Mouse (Mus musculus) right cerebral cortex, postnatal 4 days (tissue): ENCODE data around the gene Ly75.
A peak's percentile ranks its signal among the peaks of the same experiment; 100 is the strongest.

Source experiments
- DNase-seq: peaks from one replicate; pipeline ENCODE4 v3.0.0-alpha.2; 2022

The Ly75 gene

DNA sequence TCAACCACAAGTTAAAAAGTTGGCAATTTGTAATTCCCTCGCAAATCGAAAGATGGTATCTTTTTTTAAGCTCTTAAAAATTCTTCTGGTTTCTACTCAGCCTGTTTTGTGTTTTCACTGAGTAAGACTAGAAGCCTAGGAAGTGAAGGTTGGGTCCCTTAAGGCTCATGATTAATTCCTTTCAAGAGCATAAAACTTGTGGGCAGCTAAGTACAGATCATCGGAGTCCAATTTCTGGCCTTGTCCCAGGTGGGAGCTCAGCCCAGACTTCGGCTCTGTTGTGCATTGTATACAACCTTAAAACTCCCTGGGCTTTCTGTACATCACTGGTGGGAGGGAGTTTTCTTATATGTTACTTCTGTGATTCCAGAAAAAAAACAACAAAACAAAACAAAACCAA, 79.3 kb downstream of the Ly75 start:
- no peak for DNase-seq

DNA sequence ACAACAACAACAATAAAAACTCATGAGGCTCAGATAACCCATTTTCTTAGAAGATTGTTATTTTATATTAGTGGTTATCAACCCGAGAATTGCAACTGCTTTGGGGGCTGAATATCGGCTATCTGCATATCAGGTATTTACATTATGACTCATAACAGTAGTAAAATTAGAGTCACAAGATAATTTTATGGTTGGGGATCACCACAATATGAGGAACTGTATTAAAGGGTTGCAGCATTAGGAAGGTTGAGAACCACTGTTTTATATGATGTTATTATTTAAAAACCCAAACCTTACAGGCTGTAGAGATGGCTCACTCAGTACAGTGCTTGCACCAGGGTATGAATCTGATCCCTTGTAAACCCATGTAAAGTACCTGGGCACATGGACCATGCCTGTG, 83.8 kb downstream of the Ly75 start:
- no peak for DNase-seq

DNA sequence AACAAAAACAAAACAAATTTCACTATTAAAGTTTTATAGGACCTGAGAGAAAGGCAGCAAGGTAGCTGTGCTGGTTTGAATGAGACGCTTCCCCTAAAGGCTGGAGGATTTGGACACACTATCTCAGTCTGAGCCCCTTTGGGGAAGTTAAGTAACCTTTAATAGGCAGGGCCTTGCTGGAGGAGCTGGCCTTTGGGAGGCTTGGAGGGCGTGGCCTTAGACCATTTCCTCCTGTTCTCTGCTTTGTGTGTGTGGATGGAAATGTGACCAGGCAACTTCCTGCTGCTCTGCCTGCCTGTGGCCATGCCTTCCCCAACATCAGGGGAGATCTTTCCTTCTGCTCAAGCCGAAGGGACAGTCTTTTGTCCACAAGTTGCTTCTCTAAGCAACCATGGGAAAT, 84.8 kb downstream of the Ly75 start:
- DNase-seq, result no peak

DNA sequence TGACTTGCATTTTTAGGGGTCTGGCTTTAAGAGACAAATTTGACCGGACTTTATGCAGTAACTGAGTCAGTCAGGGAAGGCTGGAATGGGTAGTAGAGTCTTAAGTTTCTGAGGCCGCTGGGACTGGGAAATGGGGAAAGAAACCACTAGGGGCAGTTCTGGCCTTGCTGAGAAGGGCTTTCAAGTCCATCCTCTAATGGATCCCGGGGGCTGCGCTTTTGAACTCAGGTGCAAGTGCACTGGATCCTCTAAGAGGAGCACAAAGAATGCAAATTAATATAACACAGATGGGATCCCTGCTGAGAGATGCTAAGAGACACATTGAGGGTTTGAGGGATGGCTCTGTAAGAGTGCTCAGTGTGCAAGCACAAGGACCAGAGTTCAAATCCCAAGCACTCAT, 91.7 kb downstream of the Ly75 start:
- no peak for DNase-seq

DNA sequence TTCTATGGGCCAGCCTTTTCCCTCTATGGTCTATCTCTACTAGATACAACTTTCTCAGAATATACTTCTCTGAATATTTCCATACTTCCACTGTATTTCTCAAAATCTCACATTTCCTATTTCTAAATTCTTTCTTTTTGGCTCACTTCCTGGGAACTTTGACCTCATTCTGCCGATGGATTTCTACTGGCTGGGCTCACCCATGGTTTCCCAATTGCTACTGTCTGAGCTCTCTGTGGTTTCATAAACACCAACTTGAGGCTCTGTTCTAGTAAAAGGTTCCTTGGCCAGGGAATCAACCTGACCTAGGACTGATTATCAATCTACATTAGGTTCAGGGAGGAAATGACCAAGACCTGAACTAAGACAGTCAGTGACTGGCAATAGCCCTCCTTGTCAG, 93.7 kb downstream of the Ly75 start:
- no peak for DNase-seq

DNA sequence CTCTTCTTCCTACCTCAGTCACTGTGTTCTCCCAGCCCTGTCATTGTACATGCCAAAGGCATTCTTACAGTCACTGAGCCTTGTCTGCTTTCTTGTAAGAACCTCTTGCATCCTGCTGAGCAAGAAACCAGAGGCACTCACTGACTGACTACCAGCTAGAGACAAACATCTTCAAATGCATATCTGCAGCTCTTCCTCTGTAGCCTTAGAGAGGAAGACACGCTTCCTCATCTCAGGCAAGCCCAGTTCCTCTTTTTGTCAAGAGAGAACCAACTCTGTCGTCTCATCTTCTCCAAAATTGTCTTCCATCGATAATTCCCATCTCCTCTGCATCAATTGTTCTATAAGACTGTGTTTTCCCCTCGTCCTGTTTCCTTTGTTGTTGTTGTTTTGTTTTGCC, 94.5 kb downstream of the Ly75 start:
- DNase-seq, result no peak

DNA sequence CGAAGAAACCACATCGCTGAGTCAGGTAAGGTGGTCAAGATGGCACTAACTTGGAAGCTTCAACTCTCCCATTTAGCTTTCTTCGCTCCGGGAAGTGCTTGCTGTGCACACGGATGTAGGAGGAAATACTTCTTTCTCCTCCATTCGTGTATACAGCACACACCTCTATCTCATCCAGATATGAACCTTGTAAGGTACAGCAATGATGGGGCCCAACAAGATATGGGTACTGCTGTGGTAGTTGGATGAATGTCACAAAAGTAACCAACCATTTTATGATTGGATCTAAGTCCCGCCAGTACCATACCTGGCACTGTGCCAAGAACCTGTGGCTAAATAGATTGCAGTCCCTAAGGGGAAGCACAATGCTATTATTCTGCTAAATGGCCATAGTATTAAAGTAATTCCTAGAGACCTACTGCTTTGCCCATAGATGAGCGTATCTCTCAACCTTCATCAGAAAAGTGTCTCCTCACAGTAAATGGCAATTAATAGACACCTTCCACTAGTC, 97.9 kb downstream of the Ly75 start:
- no peak for DNase-seq

DNA sequence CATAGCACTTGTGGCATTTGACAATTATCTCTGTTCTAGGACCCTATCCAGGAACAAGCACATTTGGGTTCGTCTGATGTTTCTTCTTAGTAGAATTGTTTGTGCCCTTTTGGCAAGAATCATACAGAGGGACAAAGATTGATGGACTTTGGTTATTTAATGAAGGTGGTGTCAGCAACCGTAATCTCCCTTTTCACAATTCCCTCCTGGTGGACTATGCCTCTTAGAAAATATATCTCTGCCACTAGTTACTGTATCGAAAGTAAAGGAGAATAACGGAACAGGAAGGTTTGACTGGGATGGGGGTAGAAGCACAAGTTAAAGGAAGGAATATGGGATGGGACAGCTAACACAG, 98.7 kb downstream of the Ly75 start, which contains the start of gene Cd302:
Gene Cd302 (minus strand): TSS at position 22 of the 355 bp plus-strand sequence.
- DNase-seq, result no peak

DNA sequence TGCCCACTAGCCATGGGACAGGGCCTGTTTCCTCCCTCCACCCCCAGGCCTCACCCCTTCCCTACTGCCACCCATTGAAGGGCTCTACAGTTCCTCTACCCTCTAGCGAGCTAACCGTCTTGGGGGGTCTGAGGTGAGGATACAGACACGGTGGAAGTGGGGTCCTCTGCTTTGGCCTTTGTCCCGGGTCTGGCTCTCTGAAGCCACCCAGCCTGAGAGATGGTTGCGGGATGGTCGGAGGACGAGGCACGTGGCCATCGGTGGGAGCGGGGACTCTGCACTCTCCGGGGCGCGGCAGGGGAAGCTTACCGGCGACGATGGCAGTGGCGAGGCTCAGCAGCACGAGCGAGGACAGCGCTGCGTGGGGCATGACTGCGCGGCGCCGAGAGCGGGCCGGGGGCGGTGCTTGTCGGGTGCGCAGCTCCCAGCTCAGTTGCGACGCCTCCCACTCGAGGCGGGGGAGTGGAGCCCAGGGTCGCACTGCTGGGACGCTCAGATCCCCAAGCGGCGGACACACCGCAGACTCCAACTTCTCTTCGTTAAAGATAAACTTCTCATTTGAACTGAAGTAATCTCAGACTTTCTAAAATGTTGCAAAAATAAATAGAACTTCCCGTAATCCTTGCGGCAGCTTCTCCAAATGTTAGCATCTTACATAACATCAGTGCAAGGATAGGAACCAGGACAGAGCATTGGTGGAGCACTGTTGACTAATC, 99.2 kb downstream of the Ly75 start:
- DNase-seq, result peak; percentile 53

DNA sequence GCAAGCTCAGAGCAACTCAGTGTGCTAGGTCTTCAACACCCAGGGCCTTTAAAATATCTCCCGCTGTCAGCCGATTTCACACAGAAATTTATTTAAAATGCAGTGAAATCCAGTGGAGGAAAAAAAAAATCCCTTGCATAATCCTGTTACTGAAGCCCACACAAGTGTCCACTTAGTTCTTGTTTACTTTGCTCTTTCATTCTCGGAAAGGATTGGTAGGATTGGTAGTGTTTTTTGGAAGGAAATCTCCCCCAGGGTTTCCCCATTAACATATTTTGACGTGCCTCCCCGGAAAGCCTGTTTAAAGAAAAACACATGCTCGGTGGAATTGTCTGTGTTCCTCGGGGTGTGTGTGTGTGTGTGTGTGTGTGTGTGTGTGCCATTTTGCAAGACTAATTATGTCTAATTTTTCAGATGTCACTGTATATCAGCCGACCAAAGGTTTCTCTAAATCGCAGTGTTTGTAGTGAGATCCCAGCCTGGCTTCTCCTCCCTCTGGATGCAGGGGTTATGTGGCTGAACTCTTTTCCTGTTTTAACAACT, 99.8 kb downstream of the Ly75 start:
- DNase-seq, result no peak

DNA sequence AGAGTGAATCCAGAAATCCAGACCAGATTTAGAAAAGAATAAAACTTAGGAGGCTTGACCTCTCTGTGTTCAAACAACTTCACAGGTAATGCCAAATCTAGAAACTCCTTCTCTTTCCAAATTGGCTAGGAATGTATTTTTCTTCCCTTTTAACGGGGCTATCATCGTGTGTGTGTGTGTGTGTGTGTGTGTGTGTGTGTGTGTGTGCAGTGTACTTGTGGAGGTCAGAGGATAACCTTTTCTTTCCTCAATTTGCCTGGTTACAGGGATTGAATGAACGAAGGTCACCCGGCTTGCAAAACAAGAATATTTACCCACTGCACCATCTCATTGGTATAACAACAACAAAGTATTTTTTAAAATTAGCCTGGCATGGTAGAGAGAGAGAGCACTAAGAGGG, 100.5 kb downstream of the Ly75 start:
- DNase-seq, result no peak

DNA sequence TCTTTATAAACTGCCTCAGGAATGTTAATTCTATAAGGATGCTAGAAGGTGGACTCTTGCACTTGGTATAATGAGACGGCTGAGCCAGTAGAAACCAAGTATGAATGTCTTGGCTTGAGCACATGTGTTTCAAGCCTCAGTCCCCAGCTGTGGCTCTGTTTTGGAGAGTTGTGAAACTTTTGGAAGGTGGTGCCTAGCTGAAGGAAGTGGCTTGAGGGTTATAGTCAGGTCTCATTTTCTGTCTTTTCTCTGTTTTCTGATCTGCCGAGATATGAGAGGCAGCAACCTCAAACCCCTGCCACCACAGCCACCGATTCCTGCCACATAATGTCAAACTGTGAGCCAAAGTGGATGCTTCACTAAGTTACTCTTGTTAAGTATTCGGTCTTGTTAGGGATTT, 104.5 kb downstream of the Ly75 start:
- no peak for DNase-seq

DNA sequence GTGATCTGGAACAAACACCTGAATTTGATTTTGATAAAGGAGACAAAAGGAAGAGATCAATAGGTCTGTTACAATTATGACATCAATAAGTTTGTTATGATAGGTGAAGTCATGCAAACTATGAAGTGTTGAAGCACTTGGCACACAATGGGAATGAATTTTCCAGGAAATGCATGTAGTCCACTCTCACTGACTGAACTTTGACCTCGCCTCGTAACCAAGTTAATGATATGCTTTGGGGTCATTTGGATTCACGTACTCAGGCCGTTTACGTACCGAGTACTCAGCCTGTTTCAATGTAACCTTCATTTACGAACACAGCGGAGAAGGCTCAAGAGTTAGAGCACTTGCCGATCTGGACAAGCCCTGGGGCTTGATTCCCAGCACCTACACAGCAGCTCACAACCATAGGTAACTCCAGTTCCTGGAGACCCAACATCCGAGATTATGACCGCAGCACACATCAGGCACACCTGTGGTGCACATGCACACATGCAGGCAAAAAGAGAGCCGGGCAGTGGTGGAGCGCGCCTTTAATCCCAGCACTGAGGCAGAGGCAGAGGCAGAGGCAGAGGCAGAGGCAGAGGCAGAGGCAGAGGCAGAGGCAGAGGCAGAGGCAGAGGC, 113.1 kb downstream of the Ly75 start:
- no peak for DNase-seq

DNA sequence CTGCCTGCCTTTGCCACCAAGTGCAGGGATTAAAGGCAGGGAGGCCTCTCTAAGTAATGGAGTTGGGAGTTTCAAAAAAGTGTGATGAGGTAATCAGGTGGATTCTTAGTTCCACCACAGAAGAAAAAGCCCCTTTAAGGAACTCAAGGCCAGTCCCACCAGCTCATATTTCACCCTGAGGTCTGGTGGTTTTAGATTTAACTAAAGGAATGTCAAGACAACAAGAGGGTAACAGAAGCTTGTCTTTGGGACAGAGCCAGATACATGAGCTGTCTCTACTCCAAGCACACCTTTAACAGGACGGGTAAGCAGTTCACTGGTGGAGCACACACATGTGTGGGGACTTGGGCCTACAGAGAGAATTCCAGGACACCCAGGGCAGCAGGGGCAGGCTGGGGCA, 115.5 kb downstream of the Ly75 start:
- no peak for DNase-seq

DNA sequence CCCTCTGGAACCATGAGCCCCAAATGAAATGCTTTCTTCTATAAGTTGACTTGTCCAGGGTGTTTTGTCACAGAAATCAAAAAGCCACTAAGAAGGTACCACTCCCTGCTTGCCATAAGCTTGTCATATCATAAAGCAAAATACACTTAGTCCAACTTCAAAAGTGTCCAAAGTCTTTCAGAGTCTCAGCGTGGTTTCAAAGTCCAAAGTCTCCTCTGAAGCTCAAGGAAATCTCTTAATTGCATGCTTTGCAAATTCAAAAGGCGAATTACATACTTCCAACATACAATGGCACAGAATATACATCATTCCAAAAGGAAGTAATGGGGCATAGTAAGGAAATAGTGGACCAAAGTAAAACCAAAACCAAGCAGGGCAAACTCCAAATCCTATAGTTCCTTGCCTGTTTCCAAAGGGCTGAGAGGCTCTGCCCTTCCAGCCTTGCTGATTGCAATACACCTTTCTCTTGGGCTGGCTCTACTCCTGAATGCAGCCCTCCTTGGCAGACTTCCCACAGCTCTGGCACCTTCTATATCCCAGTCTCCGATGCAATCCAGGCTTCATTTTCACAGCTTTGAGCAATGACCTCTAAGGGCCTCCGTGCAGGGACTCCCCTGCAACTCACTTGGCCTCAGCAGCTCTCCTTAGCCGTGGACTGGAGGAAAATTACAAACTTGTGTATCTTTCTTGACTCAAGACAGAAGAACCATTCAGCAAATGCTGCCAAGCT, 122.3 kb downstream of the Ly75 start:
- DNase-seq, result no peak

DNA sequence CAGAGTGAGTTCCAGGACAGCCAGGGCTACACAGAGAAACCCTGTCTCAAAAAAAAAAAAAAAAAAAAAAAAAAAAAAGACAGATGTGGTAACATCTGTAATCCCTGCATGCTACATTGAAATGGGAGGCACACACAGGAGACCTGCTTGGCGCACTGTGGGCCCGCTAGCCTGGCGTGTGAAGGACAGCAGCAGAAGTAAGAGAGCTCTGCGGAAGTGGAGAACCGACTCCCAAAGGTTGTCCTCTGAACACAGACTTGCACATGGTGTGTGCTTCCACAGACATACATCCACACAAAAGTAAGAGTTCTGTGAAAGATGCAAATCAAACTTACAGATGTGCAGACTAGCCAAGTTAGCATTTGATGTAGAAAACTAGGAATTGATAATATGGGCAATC, 123.9 kb downstream of the Ly75 start:
- no peak for DNase-seq

DNA sequence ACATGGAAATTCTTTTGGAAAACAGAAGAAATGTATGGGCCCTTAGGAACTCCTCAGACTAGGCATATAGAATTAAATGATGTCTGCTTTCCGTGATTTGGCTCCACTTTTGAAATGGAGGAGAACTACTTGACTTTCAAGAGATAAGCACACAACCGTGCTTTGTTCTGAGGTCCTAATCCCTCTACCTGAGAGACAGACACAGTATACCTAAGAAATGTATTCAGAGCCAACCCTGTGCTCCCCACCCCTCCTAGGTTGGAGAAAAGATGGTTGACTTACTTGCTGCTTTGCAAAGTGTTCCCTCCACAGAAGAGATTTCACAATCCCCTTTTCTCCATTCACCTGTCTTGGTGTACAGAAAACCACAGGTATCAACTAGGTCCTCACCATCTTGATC, 126.4 kb downstream of the Ly75 start:
- DNase-seq, result no peak

DNA sequence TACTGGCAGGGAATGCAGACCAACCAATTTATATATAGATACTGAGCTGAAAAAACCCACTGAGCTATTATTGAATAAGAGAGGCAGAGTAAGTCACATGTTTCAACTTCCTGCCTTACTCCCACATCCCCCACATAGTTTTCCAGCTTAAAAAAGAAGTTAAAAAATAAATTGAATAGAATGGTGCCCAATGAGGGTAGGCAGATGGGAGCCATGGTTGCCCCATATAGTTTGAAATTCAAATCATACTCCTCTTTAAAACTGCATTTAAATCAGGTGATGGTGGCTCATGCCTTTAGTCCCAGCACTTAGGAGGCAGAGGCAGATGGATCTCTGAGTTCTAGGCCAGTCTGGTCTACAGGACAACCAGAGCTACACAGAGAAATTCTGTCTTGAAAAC, 129.6 kb downstream of the Ly75 start:
- DNase-seq, result no peak

DNA sequence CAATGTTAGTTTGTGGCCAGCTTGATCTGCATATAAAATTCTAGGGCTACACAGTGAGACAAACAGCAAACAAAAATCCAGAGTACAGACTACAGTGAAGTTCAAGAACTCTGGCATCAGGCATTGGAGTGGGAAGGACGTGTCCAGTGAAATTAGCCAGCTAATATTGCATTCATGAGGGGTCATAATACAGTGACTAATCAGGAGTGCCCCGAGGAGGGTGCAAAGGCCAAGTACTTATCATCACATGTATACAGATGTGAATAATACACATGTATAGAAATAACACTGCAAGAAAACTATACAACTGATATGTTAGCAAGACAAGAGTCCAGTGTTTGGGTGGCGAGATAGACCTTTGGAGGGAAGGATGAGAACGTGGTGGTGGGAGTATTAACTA, 130.3 kb downstream of the Ly75 start:
- no peak for DNase-seq
